In the genomic region with DNA sequence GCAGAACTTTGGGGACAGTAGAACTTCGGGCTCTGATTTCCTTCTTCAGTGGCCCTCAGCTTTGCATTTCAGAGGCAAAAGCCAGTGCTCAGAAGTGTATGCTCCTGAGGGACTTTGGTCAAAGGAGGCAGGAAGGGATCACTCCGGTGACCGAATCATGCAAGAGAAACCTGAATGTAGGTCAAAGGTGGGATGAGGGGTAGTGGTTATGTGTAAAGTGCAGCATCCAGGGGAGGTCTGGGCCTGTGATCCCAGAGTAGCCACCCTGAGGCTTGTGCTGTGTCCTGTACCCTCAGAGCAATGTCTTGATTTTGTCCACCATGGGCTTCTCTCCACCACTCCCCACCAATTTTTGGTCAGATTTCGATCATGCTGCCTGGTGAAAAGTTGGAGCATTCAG, we compare ENCODE assay signal across 19 mouse cellular contexts. TPM values are rescaled to one million over a fixed set of nuclear protein-coding genes. Genes with fewer than 3 reads are reported as not detected.
"Had no signal": no experiment of that assay in that cellular context is flagged by ENCODE, and none has a peak within 500 bp of the region (broad histone marks: within the 10 kb centered on the region; RNA-seq: fewer than 3 reads in every experiment).

No protein-coding gene starts in this region.

- H3K9ac ChIP-seq: liver, embryonic 15.5 days; lung, embryonic 14.5 days; midbrain, embryonic 12.5 days; neural tube, embryonic 13.5 days; neural tube, embryonic 15.5 days had no signal

- H3K9me3 ChIP-seq: liver, embryonic 15.5 days; midbrain, embryonic 12.5 days; neural tube, embryonic 13.5 days; neural tube, embryonic 15.5 days had no signal

- H3K27ac ChIP-seq: liver, embryonic 15.5 days; midbrain, embryonic 12.5 days; neural tube, embryonic 13.5 days; neural tube, embryonic 15.5 days had no signal

- DNase-seq: lung, adult 18-20 months; lung, embryonic 14.5 days; lung, postnatal 10 days; lung, postnatal 4 days; midbrain, embryonic 14.5 days; retina, postnatal 1 day; right cerebral cortex, adult 18-20 months; right cerebral cortex, postnatal 25 days; right cerebral cortex, postnatal 4 days; spleen, adult 18-20 months; thymus, adult 18-20 months; thymus, postnatal 14 days; thymus, postnatal 36 days had no signal

- H3K36me3 ChIP-seq: liver, embryonic 15.5 days; midbrain, embryonic 12.5 days; neural tube, embryonic 13.5 days; neural tube, embryonic 15.5 days had no signal

- H3K4me2 ChIP-seq: liver, embryonic 15.5 days; lung, embryonic 14.5 days; midbrain, embryonic 12.5 days; neural tube, embryonic 13.5 days; neural tube, embryonic 15.5 days had no signal

- H3K27me3 ChIP-seq: liver, embryonic 15.5 days; midbrain, embryonic 12.5 days; neural tube, embryonic 13.5 days; neural tube, embryonic 15.5 days had no signal

- H3K4me3 ChIP-seq: liver, embryonic 15.5 days; midbrain, embryonic 12.5 days; myocyte; neural tube, embryonic 13.5 days; neural tube, embryonic 15.5 days had no signal

- H3K4me1 ChIP-seq: liver, embryonic 15.5 days; midbrain, embryonic 12.5 days; neural tube, embryonic 13.5 days; neural tube, embryonic 15.5 days had no signal

RNA-seq across cellular contexts. Expression of a gene that starts 1.3 kb away (rescaled TPM):
- polyA plus RNA-seq: midbrain, embryonic 12.5 days; neural tube, embryonic 11.5 days had no signal
